Mouse (Mus musculus): ENCODE results near the gene Sema3d.

The Sema3d gene

GRCm38 (mm10) chr5:12383133-12383959 lies at the start of gene Sema3d:
TSS of gene Sema3d (plus strand) at chr5:12383385.
- peak; percentile 8 for DNase-seq (ENCODE audit: low read depth, low spot score)

DNA sequence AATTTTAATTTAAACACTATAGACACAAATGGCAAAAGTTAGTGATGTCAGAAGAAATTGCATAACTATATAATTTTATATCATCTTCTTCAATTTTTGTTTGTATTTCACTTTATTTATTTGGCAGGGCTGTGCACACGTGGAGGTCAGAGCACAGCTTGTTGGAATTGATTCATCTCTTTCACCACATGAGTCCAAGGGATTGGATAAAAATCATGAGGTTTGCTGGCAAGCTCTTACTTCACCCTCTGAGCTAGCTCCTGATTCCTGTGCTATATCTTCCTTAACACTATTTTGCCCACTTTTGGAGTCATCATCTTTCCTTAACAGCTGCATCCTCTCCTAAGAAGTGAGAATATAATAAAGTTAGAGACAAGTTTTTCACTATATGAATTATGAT lies 5.9 kb upstream of the Sema3d start:
- DNase-seq (ENCODE audit: low read depth, low spot score): no peak

GRCm38 (mm10) chr5:12378900-12379299 lies 4.3 kb upstream of the Sema3d start:
- DNase-seq (ENCODE audit: low read depth, low spot score): no peak

GRCm38 (mm10) chr5:12382010-12382409 lies 1.2 kb upstream of the Sema3d start:
- DNase-seq (ENCODE audit: low read depth, low spot score): no peak

DNA sequence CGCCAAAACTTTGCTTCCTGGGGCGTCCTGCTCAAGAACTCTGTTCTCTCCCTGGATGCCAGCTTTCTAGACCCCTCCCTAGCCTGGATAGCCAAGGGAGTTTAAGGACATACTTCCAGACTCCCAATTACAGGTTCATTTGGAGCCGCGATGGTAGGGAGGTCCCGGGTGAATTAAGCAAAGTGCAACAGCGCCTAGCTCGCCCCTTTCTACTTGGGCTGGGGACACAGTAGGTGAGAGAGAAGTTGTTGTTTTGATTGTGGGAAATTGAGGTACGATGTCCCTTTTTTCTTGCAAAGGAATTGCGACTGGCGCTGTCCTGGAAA lies 738 bp downstream of the Sema3d start:
- no peak for DNase-seq (ENCODE audit: low read depth, low spot score)

DNA sequence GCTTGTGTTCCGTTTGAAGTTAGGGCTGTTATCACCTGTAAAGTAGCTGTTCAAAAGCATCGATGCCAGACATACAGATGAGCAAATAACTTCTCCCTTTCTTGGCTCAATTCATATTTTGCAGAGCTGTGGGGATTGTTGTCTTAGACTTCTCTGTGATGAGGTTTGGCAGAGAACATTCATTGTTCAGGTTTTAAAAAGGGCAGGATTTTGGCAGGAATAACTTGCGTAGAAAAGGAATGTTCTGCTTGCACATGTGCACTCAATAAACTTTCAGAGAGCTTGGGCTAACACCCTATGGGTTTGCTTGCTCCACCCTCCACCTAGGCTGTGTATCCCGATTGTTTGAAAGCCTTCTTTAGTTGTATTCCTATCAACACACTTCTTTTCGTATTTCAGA lies 9.5 kb downstream of the Sema3d start:
- DNase-seq (ENCODE audit: low read depth, low spot score): no peak

DNA sequence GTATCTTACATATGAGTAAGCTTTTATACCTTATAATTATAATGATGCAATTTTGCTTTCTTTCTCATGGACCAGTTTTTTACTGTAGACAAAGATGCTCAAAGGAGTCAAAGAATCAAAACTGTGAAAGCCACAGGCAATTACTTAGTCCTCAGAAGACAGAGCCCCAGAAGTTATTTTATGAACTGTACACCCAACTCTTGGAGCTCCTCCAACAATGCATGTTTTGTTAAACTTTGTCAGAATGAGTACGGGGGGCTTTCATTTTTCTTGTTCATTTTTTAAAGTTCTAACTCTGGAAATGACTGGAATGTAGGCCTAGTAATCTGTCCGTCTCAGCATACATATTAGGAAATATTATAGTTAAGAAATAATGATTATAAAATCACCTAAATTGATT lies 16.1 kb downstream of the Sema3d start:
- DNase-seq (ENCODE audit: low read depth, low spot score): no peak

- no peak for DNase-seq (ENCODE audit: low read depth, low spot score)
Observed at GRCm38 (mm10) chr5:12404229-12404628, 21.0 kb downstream of the Sema3d start.

DNA sequence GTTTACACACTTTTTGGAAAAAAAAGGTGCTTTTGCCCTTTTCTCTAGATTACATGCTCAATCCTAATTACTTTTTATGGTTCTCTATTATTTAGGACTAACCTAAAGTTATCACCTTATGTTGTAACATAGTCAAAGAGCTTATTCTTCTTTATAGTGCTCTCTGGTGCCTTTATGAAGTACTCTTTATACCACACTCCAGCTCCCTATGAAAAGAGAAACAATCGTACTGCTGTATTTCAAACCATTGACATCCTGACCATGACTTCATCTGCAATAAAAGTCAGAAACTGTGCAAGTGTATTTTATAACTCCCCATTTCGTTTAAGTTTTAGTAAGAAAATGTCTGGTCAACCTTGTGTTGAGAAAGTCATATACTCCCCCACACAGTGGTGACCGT lies 29.4 kb downstream of the Sema3d start:
- no peak for DNase-seq (ENCODE audit: low read depth, low spot score)

GRCm38 (mm10) chr5:12423264-12423663 lies 40.1 kb downstream of the Sema3d start:
- DNase-seq (ENCODE audit: low read depth, low spot score): no peak

DNA sequence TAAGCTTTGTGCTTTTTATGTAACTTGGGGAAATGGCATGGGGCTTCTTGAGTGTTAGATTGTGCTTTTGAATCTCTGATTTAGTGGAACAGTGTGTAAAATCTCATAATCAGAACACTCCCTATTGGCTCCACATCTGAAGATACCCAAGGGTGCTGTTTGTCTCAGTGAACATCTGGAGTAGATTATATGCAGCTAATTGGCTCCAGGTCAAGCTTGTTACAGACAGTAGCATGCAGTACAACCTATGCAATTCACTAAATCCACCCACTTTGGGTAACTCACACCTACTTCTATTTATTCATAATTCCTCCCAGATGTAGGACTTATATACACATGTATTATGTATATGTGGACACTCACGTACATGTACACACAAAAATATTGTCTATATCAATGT lies 58.6 kb downstream of the Sema3d start:
- DNase-seq (ENCODE audit: low read depth, low spot score): no peak

GRCm38 (mm10) chr5:12442176-12443105 lies 59.3 kb downstream of the Sema3d start:
- no peak for DNase-seq (ENCODE audit: low read depth, low spot score)

DNA sequence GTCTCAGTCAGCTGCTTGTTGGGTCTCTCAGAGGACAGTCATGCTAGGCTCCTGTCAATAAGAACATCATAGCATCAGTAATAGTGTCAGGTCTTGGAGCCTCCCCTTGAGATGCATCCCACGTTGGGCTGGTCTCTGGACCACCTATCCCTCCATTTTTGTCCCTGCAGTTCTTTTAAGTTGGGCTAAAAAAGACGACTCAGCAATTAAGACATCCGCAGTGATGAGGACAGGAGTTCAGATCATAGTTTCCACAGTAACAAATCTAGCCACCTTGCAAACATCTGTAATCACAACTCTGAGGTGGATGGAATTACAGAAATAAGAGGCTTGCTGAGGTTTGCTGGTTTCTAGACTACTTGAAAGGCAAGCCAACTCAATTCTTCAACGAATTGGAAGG lies 67.9 kb downstream of the Sema3d start:
- no peak for DNase-seq (ENCODE audit: low read depth, low spot score)

GRCm38 (mm10) chr5:12454946-12455345 lies 71.8 kb downstream of the Sema3d start:
- DNase-seq (ENCODE audit: low read depth, low spot score): no peak

DNA sequence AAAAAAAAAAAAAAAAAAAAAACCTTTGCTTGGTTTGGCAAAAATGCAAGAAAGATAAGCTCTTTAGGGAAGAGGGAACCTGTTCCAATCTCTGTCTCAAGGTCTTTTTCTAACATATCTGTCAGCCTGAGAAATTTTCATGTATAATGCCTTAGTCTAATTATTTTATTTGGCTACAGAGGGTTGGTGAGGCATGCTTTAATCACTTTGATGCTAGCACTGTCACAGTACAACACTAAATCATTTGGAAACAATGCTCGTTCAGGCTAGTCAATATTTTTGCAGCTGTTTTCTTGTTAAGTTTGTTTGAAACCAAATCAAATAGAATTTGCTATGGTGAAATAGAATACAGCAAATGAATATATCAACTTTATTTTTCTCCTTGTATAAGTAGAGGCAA lies 74.3 kb downstream of the Sema3d start:
- no peak for DNase-seq (ENCODE audit: low read depth, low spot score)

GRCm38 (mm10) chr5:12467568-12468336 lies 84.6 kb downstream of the Sema3d start:
- DNase-seq (ENCODE audit: low read depth, low spot score): no peak

GRCm38 (mm10) chr5:12474904-12475638 lies 91.9 kb downstream of the Sema3d start:
- no peak for DNase-seq (ENCODE audit: low read depth, low spot score)

- no peak for DNase-seq (ENCODE audit: low read depth, low spot score)
Observed at GRCm38 (mm10) chr5:12475639-12475916, 92.4 kb downstream of the Sema3d start.

- no peak for DNase-seq (ENCODE audit: low read depth, low spot score)
Observed at GRCm38 (mm10) chr5:12487926-12488325, 104.7 kb downstream of the Sema3d start.

- DNase-seq (ENCODE audit: low read depth, low spot score): no peak
Observed at GRCm38 (mm10) chr5:12491704-12492103, 108.5 kb downstream of the Sema3d start.

- DNase-seq (ENCODE audit: low read depth, low spot score): no peak
Observed at GRCm38 (mm10) chr5:12498227-12498928, 115.2 kb downstream of the Sema3d start.
